Mouse (Mus musculus) 416B (cell line): Measurements from ENCODE around the gene Abhd16b.

Experiments
- DNase-seq: peaks from one replicate; pipeline ENCODE4 v3.0.0; 2011; ENCODE audit warnings: low read depth

Abhd16b gene

DNA sequence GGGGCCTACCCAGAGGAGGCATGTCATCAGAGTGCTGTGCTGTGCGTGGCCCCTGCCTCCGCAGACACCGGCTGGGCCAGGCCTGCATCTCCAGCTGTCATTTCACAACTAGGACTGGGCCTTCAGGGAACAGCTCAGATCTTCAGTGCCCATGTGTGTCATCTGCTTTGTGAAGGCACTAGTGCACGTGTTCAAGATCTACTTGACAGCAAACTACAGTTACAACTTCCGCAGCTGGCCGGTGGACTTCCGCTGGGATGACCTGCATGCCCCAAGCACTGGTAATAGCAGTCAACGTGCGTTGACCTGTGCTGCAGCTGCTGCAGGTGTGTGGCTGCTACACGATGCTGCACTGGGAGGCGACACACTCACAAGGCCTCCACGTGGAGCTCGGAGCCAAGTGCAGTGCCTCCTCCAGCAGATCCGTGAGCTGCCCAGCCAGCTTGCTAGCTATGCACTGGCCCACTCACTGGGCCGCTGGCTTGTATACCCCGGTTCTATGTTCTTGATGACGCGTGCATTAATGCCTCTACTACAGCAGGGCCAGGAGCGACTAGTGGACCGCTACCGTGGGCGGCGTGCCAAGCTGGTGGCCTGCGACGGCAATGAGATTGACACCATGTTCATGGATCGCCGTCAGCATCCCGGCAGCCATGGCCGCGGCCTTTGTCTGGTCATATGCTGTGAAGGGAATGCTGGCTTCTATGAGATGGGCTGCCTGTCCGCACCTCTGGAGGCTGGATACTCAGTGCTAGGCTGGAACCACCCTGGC, at the start of gene Abhd16b:
Gene Abhd16b, plus strand, starts transcription at position 51 of the 772 bp plus-strand sequence.
- no peak for DNase-seq

DNA sequence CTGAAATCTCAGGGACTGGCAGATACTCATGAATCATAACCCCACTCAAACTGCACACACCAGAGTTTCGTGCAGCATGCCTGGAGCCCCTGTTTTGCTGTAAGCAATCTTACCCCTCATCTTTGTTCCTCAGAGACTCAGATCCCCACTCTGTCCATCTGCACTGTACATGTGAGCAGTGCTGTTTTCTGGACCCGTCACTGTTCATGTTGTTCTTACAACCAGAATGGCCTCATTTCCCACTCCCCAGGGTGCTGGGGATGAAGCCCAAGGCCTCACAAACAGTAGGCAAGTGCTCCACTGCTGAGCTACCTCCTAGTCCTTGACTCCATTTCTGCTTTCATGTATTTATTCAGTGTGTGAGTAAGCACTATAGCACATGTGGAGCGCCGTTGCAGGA, 40.8 kb upstream of the Abhd16b start:
- no peak for DNase-seq

DNA sequence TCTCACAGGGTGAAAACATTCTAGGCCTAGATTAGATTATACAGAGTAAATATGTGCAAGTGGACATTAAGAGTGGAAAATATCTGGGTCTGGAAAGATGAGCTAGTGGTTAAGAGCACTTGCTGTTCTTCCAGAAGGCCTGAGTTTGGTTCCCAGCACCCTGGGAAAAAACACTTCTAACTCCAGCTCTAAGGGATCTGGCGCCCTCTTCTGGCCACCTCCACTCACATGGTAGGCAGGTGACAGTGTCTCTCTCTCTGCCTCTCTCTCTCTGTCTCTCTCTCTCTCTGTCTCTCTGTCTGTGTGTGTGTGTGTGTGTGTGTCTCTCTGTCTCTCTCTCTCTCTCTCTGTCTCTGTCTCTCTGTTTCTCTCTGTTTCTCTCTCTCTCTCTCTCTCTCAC, 39.7 kb upstream of the Abhd16b start:
- DNase-seq, result peak; percentile 25

DNA sequence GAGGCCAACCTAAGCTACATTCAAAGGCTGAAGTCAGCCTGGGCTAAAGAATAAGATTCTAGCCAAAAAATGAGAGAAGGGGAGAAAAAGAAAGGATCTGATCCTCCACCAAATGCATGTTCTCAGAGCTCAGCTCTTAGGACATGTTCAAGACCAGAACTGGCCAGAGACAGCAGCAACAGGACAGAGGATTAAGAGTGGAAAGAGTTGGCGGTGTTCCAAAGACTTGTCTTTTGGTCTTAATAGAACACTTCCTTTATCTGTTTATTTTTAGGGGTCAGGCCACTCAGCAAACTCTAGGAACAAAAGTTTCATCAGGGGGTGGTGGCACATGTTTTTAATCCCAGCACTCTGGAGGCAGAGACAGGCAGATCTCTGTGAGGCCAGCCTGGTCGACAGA, 37.1 kb upstream of the Abhd16b start:
- peak; percentile 37 for DNase-seq

DNA sequence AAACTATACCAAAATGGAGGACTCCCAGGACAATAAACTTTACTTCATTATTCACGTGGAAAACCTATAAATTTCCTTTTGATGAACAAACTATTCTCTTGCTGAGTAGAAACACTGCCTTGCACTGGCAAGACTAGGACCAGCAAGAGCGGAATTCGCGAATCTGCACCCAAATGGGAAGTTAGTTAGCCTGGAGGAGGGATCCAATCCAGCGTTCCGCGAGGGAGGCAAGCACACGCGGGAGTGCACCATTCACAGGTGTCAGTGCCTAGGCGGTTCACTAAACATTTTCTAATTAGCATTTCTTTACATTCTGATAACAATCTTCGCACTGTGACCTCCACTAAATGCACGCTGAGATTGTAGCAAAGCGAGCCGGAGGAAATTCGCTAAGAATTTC, 35.2 kb upstream of the Abhd16b start:
- DNase-seq, result no peak

DNA sequence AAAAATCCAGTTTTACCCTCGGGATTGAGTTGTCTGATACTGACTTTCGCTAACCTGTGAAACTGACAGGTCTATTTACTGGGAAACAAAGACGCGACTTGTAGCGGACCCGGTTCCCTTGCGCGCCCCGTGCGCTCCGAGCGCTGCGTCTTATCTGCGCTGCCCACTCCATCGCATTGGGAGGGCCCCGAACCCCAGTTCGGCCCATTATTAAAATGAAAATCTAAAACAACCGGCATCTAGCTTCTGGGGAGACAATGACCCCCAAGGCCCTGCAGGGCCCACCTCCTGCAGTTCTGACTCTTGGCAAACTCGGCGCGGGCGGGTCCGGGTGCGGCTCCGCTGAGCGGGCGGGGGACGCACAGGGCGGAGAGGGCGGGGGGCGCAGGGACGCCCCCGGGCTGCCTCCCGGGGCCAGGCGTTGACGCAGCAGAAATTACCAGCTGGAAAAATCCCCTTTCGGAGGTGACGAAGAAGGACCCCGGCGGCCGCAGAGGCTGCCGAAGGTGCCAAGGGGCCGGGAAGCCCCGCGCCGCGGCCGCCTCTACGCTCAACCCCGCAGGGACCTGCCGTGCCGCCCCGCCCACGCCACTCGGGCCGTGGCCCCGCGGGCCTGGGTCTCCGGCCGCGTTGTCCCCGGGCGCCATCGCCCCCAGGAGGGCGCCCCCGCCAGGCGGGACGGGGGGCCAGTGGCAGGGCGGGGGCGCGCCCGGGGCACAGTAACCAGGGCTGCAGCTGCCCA, 34.4 kb upstream of the Abhd16b start:
- no peak for DNase-seq

DNA sequence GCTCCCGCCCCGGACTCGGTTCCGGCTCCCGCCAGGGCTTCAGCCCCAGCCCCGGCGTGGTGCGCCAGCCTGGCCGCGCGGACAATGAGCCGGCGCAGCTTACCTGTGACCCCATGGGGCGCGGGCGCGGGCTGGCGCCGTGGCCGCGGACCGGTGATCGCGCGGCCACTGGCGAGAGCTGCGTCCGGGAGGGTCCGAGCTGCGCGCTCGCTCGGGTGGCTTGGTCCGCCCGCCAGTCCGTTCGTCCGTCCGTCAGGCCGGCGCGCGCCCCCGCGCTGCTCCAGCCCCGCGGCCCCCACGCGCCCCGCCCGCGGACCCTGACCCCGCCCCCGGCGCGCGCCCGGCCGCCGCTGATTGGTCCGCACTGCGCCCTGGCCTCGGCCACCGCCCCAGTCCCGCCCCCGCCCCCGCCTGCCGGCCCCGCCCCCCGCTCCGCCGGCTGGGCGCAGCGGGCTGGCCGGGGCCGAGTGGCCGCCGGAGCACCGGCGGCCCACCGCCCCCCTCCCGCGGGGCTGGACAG, 33.8 kb upstream of the Abhd16b start, which contains the start of gene Zbtb46:
Gene Zbtb46, minus strand, starts transcription at position 274 of the 520 bp plus-strand sequence.
- DNase-seq, result no peak

DNA sequence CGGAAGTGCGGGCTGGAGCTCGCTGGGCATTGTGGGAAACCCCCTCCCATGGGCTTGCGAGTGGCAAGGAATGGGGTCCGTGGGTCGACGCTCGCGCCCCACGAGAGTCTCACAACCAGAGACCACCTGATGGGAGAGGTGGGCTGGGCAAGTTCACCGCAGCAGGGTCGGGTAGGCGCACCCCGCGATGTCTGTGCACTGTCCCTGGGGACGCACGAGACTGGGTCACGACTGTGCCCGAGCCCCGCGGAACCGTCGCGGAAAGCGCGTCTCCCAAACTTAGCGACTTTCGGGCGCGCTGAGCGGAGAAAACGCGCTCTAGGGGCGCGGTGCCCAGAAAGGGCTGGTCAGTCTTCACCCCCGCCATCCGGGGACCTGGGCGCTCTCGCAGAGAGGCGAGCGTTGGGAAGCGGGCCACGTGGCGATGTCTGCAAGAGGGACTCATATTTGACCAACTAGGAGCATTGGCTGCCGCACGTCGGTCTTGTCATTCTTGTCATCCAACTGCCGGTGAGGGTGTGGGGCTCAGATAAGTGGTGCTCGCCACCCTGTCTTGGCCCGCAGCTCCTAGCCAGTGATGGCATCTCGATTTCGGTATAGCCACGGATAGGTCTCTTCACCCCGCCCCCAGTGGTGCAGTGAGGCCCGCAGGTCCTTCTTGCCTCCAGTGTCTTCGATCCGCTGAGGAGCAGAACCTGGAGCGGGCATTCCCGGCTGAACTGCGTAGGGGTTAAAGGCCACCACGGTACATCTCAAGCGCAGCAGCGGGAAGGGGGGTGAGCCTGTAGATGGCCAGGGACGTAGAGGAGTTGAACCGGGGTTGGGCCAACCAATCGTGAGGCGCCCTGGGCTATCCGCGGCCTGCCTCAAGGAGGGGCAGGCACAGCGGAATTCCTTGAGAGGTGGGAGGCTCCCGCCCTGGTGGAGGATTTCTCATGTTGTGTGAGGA, 33.1 kb upstream of the Abhd16b start:
- no peak for DNase-seq

DNA sequence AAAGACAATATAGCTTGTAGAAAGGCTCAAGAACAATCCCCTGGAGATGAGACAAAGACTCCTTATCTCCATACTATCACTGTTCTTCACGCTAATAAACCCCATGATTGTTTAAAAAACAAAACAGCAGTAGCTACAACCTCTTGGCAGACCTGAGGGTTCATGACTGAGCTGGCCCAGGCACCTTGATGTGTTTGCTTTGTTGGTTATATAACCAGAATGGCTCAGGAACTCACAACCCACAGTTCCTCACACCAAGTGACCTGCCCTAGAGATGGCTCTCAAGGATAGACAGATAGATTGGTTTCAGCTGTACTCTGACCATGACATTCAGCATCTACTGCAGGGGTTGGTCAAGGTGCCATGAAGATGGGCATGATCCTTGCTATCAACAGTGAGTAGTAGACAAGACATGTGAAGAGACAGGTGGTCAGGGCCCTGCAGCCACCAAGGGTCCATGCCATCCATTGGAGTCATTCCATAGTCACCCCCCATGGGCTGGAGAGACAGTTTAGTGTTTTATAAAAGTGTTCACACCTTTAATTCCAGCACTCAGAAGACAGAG, 31.4 kb upstream of the Abhd16b start:
- DNase-seq, result no peak

DNA sequence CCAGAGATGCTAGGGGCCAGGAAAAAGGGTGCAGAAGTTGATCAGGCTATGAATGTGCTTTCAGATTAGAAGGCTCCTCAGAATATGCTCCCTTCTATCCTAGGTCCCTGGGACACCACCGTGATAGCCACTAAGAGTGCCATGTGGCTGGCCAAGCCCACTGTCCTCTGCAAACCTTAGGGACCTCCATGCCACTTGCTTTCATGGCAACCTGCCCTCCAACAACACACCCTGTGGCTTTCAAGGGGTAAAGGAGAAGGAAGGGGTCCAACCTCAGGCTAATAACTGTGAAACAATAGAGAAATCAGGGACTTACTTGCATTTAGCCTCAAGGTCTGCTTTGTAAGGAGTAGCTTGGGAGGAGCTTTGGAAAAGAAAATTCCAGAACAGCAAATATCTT, 30.4 kb upstream of the Abhd16b start:
- DNase-seq, result no peak

DNA sequence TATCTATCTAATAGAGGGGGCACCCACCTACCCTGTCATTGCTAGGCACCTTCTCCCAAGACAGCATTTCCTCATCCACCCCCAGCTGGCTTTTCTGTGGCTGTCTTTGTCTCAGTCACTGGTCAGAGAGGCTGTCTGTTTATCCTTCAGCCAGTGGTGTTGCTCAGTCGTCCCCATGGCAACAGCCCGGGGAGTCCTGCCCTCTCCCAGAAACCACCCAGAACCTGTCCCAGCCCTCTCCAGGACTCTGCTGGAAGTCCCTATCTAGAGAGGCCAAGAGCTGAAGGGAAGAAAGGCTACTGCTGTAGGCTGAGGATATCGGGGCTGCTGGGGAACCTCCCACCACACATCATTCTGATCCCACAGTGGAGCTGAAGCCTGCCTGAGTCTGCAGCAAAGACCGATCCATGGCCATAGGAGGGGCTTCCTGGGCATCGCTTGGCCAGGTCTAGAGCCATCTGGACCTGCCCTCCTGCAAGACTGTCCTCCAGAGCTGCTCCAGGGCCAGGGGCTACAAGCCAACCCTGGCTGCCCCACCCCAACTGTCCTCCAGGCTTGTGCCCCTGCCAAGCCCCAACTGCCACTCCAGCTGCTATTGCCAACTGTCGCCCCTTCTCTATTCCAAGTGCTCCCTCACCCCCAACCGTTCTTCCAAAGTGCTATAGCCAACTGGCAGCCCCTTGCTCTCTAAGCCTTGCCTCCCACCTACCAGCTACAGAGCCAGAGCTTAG, 29.8 kb upstream of the Abhd16b start:
- no peak for DNase-seq

DNA sequence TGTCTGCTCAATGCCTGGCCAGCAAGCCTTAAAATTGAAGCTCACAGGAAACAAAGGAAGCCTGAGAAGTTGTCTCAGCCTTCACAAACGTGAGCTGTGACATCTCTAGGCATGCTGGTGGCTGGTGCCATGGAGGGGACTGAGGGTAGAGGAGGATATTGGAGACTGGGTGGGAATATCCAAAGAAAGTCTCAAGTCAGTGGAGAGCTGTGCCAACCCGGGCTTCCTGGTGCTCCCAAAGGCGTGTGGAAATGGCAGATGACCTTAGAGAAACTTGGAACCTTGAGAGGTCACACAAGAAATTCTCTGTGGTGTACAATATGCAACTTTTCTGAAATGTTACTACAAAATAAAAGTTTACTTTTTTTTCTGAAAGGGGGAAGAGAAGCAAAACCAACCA, 27.6 kb upstream of the Abhd16b start:
- DNase-seq, result no peak

DNA sequence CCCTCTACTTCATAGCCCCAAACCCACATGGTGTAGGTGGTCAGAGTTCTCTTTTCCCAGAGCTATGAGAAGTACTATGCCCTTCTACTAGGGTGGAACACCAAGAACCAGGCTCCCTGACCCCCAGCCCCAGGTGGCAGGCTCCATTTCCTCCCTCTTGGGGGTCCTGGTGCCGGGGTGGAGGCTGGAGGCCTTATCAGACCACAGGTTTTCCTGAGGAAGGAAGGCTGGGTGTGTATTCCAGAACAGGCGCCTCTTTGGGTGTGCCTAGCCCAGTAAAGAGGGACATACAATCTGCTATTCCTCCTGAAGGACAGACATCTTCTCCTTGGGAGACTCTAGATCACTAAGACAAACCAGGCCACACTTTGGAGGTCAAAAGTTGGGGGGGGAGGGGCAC, 22.7 kb upstream of the Abhd16b start:
- DNase-seq, result peak; percentile 31

DNA sequence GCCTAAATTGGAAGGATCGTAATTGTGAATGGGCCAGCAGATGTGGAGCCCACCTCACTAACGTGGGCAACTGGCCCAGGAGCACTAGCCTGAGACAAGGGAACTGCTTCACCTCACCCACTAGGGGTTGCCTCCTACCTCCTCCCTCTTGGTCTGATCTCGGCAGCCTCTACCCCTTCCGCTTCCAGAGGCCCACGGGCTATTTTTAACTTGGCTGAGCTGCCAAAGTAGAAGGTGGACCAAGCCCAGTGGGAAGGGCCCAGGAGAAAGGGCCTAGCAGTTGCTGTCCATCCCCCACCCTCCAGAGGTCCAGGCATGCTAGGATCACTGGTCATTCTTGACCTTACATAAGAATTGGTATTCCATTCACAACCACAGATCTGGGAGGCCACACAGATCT, 21.8 kb upstream of the Abhd16b start:
- peak; percentile 57 for DNase-seq

DNA sequence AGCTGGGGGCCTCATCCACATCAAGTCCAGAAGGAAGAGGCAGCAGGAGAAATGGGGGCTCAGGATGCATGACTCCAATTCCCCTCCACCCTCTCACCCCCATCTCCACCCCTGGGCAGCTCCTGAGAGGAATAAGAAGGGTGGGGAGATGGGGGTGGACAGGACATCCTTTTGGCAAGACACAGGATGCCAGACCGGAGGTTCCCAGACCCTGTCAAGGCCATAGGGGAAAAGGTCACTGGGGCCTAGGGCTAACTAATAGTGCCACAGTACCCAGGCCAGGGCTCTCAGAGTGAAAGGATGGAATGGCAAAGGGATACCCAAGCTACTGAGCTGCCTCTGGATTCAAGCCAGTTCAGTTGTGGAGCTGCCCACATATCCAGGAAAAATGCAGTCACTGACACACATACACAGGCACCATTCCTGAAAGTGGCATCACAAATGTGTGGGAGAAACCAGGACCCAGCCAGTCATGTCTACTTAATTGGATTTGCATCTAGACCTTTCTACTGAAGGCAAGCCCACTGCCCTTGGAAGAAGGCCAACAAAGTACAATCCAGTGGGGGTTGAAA, 20.7 kb upstream of the Abhd16b start:
- peak; percentile 53 for DNase-seq

DNA sequence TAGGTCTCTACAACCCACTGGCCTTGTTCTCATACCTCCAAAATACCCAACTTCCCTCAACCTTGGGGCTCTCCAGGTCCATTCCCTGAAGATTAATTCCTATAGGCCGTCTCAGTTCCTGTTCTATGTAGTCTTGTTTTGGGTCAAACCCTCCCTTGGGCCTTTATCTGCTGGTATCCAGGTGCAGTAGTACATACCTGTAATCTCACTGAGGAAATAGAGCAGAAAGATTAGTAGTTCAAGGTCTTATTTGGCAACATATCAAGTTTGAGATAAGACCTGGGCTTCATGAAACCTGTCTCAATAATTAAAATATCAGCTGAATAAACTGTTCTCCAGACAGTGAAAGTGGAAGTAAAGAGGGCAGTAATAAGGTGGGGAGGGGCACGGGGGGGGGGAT, 9.9 kb upstream of the Abhd16b start:
- no peak for DNase-seq

DNA sequence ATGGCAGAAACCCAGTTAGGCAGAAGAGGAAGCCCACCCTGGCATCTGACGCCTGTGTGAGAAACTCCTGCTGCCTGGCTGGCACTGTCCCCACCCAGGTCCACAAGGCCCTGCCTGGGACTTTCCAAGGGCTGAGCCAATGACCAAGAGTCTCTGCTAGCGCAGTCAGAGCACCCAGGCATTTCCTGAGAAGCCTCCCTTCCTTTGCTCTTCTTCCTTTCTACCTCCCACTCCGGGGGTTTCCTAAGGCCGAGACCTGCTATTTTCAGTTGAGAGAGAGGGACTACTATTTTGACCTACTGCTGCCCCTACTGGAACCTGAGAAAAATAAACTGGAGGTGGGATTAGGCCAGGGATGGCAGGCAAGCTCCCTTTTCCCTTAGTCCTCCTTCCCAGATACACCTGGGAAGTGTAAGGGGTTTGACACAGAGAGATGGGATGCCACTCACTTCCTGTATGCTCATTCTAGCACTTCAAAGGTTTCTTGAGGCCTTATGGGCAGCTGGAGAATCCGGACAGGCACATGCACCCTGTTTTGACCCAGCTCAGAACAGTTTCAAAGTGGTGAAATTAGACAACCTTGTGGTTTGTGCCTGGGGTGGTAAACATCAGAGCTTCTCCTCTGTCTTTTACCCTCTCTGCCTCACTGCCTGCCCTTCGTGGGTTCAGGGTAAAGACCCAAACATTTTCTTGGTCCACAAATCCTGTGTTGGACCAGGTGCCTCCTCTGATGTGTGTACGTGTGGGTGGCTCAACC, 9.3 kb upstream of the Abhd16b start:
- peak; percentile 75 for DNase-seq

DNA sequence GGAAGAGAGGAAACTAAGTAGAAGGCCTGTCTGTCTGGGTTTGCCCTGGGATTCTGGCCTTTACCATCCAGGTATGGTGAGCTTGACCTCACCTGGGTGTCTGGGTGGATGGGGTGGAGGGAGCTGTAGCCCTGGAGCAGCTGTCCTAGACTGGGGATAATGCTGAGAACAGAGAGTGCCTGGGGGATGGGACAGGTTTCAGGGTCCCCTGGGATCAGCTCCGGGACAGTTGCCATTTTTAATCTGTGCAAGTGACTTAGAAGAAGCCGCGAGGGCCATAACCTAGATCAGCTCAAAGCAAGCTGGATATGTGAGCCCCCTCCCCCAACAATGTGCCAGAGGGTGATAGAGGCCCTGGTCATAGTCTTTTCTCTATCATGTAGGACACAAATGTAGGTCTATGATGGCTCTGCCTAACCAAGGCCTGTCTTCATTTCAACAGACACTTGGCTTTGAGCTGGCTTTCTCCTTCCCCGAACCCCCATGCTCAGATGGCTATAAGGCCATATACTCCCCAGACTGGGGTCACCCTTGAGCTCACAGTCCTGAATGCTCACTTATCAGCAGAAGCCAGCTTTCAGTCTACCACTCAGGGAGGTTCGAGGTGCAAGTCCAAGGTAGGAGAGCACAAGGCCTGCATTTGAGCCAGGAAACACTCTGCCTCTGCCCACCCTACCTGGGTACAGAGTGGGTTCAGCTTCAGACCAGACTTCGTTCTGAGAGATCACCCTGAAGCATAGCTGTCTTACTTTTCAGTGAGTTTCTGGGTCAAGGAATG, 8.4 kb upstream of the Abhd16b start:
- DNase-seq, result no peak

DNA sequence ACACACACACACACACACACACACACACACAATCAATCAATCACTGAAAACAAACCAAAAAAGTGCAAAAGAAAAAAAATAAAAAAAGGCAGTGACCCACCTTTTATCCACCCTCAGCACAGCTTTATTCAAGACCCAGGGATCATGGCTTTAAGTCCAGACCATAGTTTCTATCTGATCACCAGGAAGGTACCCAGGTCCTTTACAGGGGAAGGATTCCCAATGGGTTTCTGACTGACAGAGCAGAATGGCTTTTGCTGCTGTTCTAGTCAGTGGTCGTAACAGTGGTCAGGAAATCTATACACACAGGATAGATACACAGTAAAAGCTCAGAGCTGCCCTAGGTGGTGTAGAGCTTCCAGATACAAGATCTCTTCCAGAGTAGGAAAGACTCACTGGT, 7.3 kb upstream of the Abhd16b start:
- DNase-seq, result no peak
